Mouse (Mus musculus): Measurements from ENCODE around the gene Retn. TPM values are rescaled to one million over a fixed set of nuclear protein-coding genes. Genes with fewer than 3 reads are reported as not detected.

Retn gene
- polyA plus RNA-seq, 1 experiment, result 3.0 TPM

GRCm38 (mm10) chr8:3683408-3684176 lies 28.0 kb downstream of the Retn start:
- no peak overlapping the region for H3K27ac ChIP-seq (ENCODE audit: control insufficient read depth, insufficient read depth, low read depth, low read length, poor library complexity)
- no peaks in the 10 kb centered on the region; the same call in 1 of the 2 replicates for H3K4me1 ChIP-seq (ENCODE audit: control insufficient read depth, insufficient read depth, low read length)
- H3K4me3 ChIP-seq (replicated peaks; ENCODE audit: control insufficient read depth, low read depth, low read length), result no peak overlapping the region
- WGBS, result 70% methylated on average over 6 of the region's 6 CpGs
- TF ChIP-seq POLR2A (IDR thresholded peaks at IDR 0.05; ENCODE audit: borderline replicate concordance, control insufficient read depth, low read depth, low read length), result no peak
- TF ChIP-seq CTCF (IDR thresholded peaks at IDR 0.05; ENCODE audit: control insufficient read depth, insufficient read depth, low read length), result no peak

- Histone ChIP-seq H3K4me1 (ENCODE audit: control insufficient read depth, insufficient read depth, low read length) (no peaks in the 10 kb centered on the region; the same call in 1 of the 2 replicates), H3K27ac (ENCODE audit: control insufficient read depth, insufficient read depth, low read depth, low read length, poor library complexity) (no peak overlapping the region), H3K4me3 (replicated peaks; ENCODE audit: control insufficient read depth, low read depth, low read length) (no peak overlapping the region)
- TF ChIP-seq POLR2A (IDR thresholded peaks at IDR 0.05; ENCODE audit: borderline replicate concordance, control insufficient read depth, low read depth, low read length), result no peak
- TF ChIP-seq CTCF (IDR thresholded peaks at IDR 0.05; ENCODE audit: control insufficient read depth, insufficient read depth, low read length), result no peak
Observed at GRCm38 (mm10) chr8:3684530-3684929, 29.0 kb downstream of the Retn start.

- H3K27ac ChIP-seq (ENCODE audit: control insufficient read depth, insufficient read depth, low read depth, low read length, poor library complexity), result no peak overlapping the region
- TF ChIP-seq POLR2A (IDR thresholded peaks at IDR 0.05; ENCODE audit: borderline replicate concordance, control insufficient read depth, low read depth, low read length) (no peak), CTCF (IDR thresholded peaks at IDR 0.05; ENCODE audit: control insufficient read depth, insufficient read depth, low read length) (no peak)
- no peaks in the 10 kb centered on the region; the same call in 1 of the 2 replicates for H3K4me1 ChIP-seq (ENCODE audit: control insufficient read depth, insufficient read depth, low read length)
- no peak overlapping the region for H3K4me3 ChIP-seq (replicated peaks; ENCODE audit: control insufficient read depth, low read depth, low read length)
- WGBS, result 55% methylated on average over 5 of the region's 5 CpGs
Observed at GRCm38 (mm10) chr8:3685422-3685821, 29.9 kb downstream of the Retn start.

GRCm38 (mm10) chr8:3687537-3687936 lies 32.0 kb downstream of the Retn start:
- TF ChIP-seq CTCF (IDR thresholded peaks at IDR 0.05; ENCODE audit: control insufficient read depth, insufficient read depth, low read length) (peak; percentile 43), POLR2A (IDR thresholded peaks at IDR 0.05; ENCODE audit: borderline replicate concordance, control insufficient read depth, low read depth, low read length) (no peak)
- WGBS, result 55% methylated on average over 6 of the region's 6 CpGs
- Histone ChIP-seq H3K27ac (ENCODE audit: control insufficient read depth, insufficient read depth, low read depth, low read length, poor library complexity) (no peak overlapping the region), H3K4me3 (replicated peaks; ENCODE audit: control insufficient read depth, low read depth, low read length) (no peak overlapping the region), H3K4me1 (ENCODE audit: control insufficient read depth, insufficient read depth, low read length) (no peaks in the 10 kb centered on the region; the same call in 1 of the 2 replicates)

- Histone ChIP-seq H3K4me1 (ENCODE audit: control insufficient read depth, insufficient read depth, low read length) (no peaks in the 10 kb centered on the region), H3K4me3 (replicated peaks; ENCODE audit: control insufficient read depth, low read depth, low read length) (no peak overlapping the region), H3K27ac (ENCODE audit: control insufficient read depth, insufficient read depth, low read depth, low read length, poor library complexity) (no peak overlapping the region)
- TF ChIP-seq CTCF (IDR thresholded peaks at IDR 0.05; ENCODE audit: control insufficient read depth, insufficient read depth, low read length), result no peak
- no peak for TF ChIP-seq POLR2A (IDR thresholded peaks at IDR 0.05; ENCODE audit: borderline replicate concordance, control insufficient read depth, low read depth, low read length)
- 56% methylated on average over 3 of the region's 3 CpGs for WGBS
Observed at GRCm38 (mm10) chr8:3690774-3691173, 35.2 kb downstream of the Retn start.

GRCm38 (mm10) chr8:3694121-3694520 lies 38.6 kb downstream of the Retn start, which contains the start of gene Fcer2a:
TSS of gene Fcer2a (minus strand) at chr8:3694175.
- TF ChIP-seq CTCF (IDR thresholded peaks at IDR 0.05; ENCODE audit: control insufficient read depth, insufficient read depth, low read length) (no peak), POLR2A (IDR thresholded peaks at IDR 0.05; ENCODE audit: borderline replicate concordance, control insufficient read depth, low read depth, low read length) (no peak)
- WGBS, result 38% methylated on average over 3 of the region's 3 CpGs
- Histone ChIP-seq H3K27ac (ENCODE audit: control insufficient read depth, insufficient read depth, low read depth, low read length, poor library complexity) (no peak within 1 kb of the TSS), H3K4me3 (replicated peaks; ENCODE audit: control insufficient read depth, low read depth, low read length) (peak within 1 kb of the TSS; percentile 42), H3K4me1 (ENCODE audit: control insufficient read depth, insufficient read depth, low read length) (no peaks in the 10 kb centered on the region)

- Histone ChIP-seq H3K4me3 (replicated peaks; ENCODE audit: control insufficient read depth, low read depth, low read length) (no peak overlapping the region), H3K4me1 (ENCODE audit: control insufficient read depth, insufficient read depth, low read length) (no peaks in the 10 kb centered on the region), H3K27ac (ENCODE audit: control insufficient read depth, insufficient read depth, low read depth, low read length, poor library complexity) (no peak overlapping the region)
- WGBS, result 90% methylated on average over 1 of the region's 1 CpGs
- TF ChIP-seq CTCF (IDR thresholded peaks at IDR 0.05; ENCODE audit: control insufficient read depth, insufficient read depth, low read length), result no peak
- no peak for TF ChIP-seq POLR2A (IDR thresholded peaks at IDR 0.05; ENCODE audit: borderline replicate concordance, control insufficient read depth, low read depth, low read length)
Observed at GRCm38 (mm10) chr8:3701491-3701890, 45.9 kb downstream of the Retn start.

GRCm38 (mm10) chr8:3705711-3706110 lies 50.1 kb downstream of the Retn start:
- TF ChIP-seq CTCF (IDR thresholded peaks at IDR 0.05; ENCODE audit: control insufficient read depth, insufficient read depth, low read length) (peak; percentile 37), POLR2A (IDR thresholded peaks at IDR 0.05; ENCODE audit: borderline replicate concordance, control insufficient read depth, low read depth, low read length) (no peak)
- H3K27ac ChIP-seq (ENCODE audit: control insufficient read depth, insufficient read depth, low read depth, low read length, poor library complexity), result no peak overlapping the region
- WGBS, result 37% methylated on average over 4 of the region's 4 CpGs
- H3K4me1 ChIP-seq (ENCODE audit: control insufficient read depth, insufficient read depth, low read length), result peaks cover 5% of the 10 kb centered on the region
- H3K4me3 ChIP-seq (replicated peaks; ENCODE audit: control insufficient read depth, low read depth, low read length), result no peak overlapping the region
